Mouse (Mus musculus) liver, embryonic 12.5 days (tissue): ENCODE results near the gene Eps8. TPM values are rescaled to one million over a fixed set of nuclear protein-coding genes. Genes with fewer than 3 reads are reported as not detected.

ENCODE experiments used
- ATAC-seq: fragments of 200-750 bp; cut with Nextera tagmentation; 2 replicates; pipeline ENCODE4 v1.8.0; 2017; ENCODE audit warnings: moderate number of reproducible peaks, mild to moderate bottlenecking, moderate library complexity
- H3K27ac ChIP-seq: fragments of 300-500 bp; sonication (generic); 2 replicates; pipeline ENCODE4 v1.5.1; 2016; ENCODE audit warnings: mild to moderate bottlenecking
- H3K27me3 ChIP-seq: fragments of 300-500 bp; sonication (generic); replicated peaks from 2 replicates; pipeline ENCODE4 v1.6.1; 2016; ENCODE audit warnings: mild to moderate bottlenecking, moderate library complexity
- H3K36me3 ChIP-seq: fragments of 300-500 bp; sonication (generic); 2 replicates; pipeline ENCODE4 v1.6.1; 2016; ENCODE audit warnings: mild to moderate bottlenecking, moderate library complexity
- H3K4me1 ChIP-seq: fragments of 300-500 bp; sonication (generic); 2 replicates; pipeline ENCODE4 v1.6.1; 2016
- H3K4me2 ChIP-seq: fragments of 300-500 bp; sonication (generic); 2 replicates; pipeline ENCODE4 v1.6.1; 2016; ENCODE audit warnings: mild to moderate bottlenecking, moderate library complexity
- H3K4me3 ChIP-seq: fragments of 300-500 bp; sonication (generic); 2 replicates; pipeline ENCODE4 v1.5.1; 2016; ENCODE audit warnings: mild to moderate bottlenecking, moderate library complexity
- H3K9ac ChIP-seq: fragments of 300-500 bp; sonication (generic); 2 replicates; pipeline ENCODE4 v1.6.1; 2016; ENCODE audit warnings: mild to moderate bottlenecking, moderate library complexity
- H3K9me3 ChIP-seq: fragments of 300-500 bp; sonication (generic); replicated peaks from 2 replicates; pipeline ENCODE4 v1.6.1; 2016; ENCODE audit warnings: mild to moderate bottlenecking, moderate library complexity
- WGBS: fragments of 180-500 bp; shearing (Covaris S2); methylation state at CpG from one replicate; pipeline ENCODE4 v1.1.7; 2016; ENCODE audit not compliant: insufficient replicate concordance; 5-methylcytosine and 5-hydroxymethylcytosine counted together
- polyA plus RNA-seq: library from polyadenylated mRNA; unstranded; fragments of >200 nt; fragmentation: Nextera tagmentation; extraction: Ambion mirVana; gene quantifications from 2 replicates; pipeline ENCODE4 v1.2.1, GENCODE M21; 2016

Gene Eps8
- polyA plus RNA-seq, 1 experiment from 2014 or later = 1.5 TPM

DNA sequence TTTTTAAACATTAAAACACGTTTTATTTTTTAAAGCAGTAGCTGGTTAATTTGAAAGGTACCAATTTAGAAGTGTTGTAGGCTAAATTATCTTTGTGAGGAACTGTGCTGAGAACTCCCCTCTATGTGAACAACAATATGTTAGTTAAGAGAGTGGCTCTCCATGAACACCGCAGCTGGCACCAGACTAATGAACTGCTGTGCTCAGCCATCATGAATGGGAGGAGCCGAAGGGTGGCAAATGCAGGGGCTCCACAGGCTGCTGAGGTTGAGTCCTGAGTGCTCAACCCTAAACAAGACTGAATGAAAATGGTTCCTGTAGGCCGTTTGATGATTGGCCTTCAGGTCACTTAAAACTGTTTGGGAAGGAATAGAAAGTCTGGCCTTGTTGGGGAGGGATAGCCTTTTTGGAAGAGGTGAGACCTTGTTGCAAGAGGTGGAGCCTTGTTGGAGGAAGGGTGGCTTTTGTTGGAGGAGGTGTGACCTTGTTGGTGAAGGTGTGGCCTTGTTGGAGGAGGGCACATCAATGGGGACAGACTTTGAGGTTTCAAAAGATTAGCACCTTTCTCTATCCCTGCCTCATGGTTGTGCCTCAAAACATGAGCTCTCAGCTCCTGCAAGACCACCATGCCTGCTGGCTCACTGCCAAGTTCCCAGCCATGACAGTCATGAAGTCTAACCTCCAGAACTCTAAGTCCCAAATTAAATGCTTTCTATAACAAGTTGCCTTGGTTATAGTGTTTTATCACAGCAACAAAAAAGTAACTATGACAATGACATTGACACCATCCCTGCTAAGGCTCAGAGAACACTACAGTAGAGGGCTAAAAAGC, 50.0 kb downstream of the Eps8 start:
- 72% methylated on average over 4 of the region's 4 CpGs for WGBS
- no peak overlapping the region for H3K27ac ChIP-seq
- H3K4me2 ChIP-seq = no peak overlapping the region
- no peaks in the 10 kb centered on the region for H3K4me1 ChIP-seq
- ATAC-seq = peak; percentile 52; the same call in 1 of the 2 replicates
- no peaks in the 10 kb centered on the region for H3K9me3 ChIP-seq
- no peak overlapping the region for H3K9ac ChIP-seq
- H3K27me3 ChIP-seq = no peaks in the 10 kb centered on the region
- H3K36me3 ChIP-seq = no peaks in the 10 kb centered on the region
- H3K4me3 ChIP-seq = no peak overlapping the region

DNA sequence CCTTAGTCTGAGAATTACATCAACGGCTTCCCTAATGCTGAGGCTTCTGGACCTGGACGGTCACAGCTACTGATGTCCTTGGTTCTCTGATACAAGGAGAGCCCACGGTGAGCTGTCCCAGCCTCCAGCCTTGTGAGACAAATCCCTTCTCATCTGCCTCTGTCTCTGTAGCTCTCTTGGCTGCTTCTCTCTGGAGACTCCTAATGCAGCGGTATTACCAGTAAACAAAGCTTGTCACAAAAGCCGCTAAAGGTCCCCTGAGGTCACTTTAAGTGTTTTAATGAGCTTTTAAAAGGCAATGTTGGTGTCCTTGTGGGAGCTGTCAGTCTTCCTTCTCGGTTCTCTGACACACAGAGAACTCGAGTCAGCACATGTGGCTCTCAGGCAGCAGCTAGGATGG, 56.4 kb downstream of the Eps8 start:
- Histone ChIP-seq H3K4me1 (peaks cover 13% of the 10 kb centered on the region), H3K36me3 (no peaks in the 10 kb centered on the region), H3K9ac (no peak overlapping the region), H3K4me2 (no peak overlapping the region), H3K27me3 (no peaks in the 10 kb centered on the region), H3K9me3 (0 out of 2 replicates have a peak, but pooled peaks cover 2% of the 10 kb centered on the region), H3K4me3 (no peak overlapping the region), H3K27ac (no peak overlapping the region)
- no peak for ATAC-seq
- 56% methylated on average over 7 of the region's 7 CpGs for WGBS

DNA sequence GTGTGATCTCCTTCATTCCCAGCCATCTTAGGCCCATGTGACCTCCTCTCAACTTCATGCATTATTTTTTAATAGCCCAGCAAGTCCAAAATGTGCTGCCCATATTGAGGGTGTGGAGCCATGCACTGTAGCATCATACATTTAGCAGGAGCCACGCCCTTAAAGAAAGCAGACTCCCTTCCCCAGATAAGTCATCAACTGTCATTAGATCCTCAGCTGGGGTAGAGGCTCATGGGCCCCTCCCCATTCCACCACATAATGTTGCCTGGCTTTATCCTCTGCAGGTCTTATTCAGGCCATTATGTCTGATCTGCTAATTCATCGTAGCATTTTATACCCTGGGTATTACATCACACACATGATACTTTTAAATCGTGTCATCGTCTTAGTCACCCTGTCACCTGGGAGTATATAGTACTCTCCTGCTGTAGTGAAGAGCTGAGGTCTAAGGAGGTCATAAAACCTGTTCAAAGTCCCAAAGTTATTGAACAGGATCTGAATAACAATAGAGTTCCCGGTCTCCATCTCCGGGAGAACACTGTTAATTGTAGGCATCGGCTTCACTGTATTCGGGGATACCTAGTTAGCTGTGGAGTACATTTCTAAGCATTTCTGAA, 57.1 kb downstream of the Eps8 start:
- 0 out of 2 replicates have a peak, but pooled peaks cover 2% of the 10 kb centered on the region for H3K9me3 ChIP-seq
- H3K27ac ChIP-seq = no peak overlapping the region
- no peaks in the 10 kb centered on the region for H3K27me3 ChIP-seq
- WGBS = 83% methylated on average over 8 of the region's 8 CpGs
- H3K4me2 ChIP-seq = no peak overlapping the region
- no peaks in the 10 kb centered on the region for H3K36me3 ChIP-seq
- peak; percentile 84 for ATAC-seq
- no peak overlapping the region for H3K9ac ChIP-seq
- H3K4me3 ChIP-seq = no peak overlapping the region
- H3K4me1 ChIP-seq = peaks cover 13% of the 10 kb centered on the region

DNA sequence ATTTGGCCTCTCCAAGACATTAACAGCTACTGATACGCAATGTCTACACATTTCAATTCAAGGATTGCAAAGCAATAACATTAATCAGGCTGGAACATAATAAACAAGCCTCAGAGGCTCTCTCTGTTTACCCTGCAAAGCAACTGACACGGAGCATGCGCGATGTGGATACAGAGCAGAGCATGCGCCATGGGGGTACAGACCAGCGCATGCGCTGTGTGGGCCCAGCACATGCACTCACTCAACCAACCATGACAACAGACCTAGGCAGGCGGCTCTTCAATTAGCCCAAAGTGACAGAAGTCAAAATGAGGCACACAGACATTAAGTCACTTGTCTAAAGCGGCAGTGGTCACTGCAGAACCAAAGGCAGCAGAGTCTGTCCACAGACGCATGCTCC, 62.1 kb downstream of the Eps8 start:
- Histone ChIP-seq H3K4me1 (peaks cover 13% of the 10 kb centered on the region), H3K9me3 (0 out of 2 replicates have a peak, but pooled peaks cover 2% of the 10 kb centered on the region), H3K27ac (no peak overlapping the region), H3K9ac (no peak overlapping the region), H3K4me2 (no peak overlapping the region), H3K27me3 (no peaks in the 10 kb centered on the region), H3K4me3 (no peak overlapping the region), H3K36me3 (no peaks in the 10 kb centered on the region)
- no peak for ATAC-seq
- 84% methylated on average over 10 of the region's 10 CpGs for WGBS

DNA sequence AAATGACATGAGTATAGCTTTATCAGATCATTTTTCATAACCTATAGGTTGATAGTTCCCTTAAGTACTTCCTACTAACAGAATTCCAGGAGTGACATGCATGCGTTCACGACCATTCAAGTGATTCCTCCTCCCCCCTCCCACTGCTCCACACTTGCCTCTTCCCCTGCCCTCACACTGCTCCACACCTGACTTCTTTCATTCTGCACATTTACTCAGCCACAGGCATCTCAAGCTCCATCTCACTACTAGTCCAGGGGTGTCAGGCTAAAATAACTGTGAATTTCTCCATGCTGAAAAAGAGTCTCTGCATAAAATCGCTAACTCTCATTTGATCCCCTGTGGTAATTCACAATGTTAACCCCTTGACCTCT, 65.4 kb downstream of the Eps8 start:
- Histone ChIP-seq H3K27ac (no peak overlapping the region), H3K36me3 (no peaks in the 10 kb centered on the region), H3K4me2 (no peak overlapping the region), H3K27me3 (no peaks in the 10 kb centered on the region), H3K9ac (no peak overlapping the region), H3K4me1 (no peaks in the 10 kb centered on the region), H3K4me3 (no peak overlapping the region), H3K9me3 (no peaks in the 10 kb centered on the region)
- no peak for ATAC-seq
- 72% methylated on average over 3 of the region's 3 CpGs for whole genome bisulfite sequencing

DNA sequence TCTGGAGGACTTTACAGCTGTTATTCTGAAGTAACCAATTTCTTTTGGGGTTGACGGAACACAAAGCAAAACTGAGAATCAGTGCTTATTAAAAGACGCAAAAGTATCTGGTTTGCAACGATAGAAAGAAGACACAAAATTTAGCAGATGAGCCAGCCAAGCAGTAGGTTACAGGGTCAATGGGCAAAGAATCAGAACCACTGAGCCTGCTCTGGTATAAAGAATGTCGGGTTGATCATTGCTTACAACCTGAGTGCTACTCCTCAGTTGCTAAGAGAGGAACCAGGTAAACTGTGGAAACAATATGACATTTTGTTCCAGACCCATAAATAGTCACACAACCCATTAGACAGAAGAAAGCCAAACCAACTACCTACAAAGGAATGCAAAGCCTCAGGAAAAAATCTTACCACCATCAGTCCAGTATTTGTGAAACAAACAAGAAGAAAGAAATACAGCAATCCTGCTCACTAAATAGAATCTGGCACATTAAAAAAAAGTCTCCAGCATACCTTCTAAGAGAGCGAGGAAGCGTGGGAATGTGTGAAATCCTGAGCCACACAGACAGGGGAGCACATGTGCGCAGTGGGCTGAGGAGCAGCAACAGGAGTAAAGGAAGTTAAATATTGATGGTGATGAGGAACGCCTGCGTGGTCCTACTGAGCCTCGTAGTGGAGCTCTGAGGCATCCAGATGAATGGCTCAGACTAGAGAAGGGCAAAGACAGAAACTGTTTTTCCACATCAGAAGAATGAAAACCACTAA, 66.0 kb downstream of the Eps8 start:
- H3K36me3 ChIP-seq = no peaks in the 10 kb centered on the region
- WGBS = 79% methylated on average over 10 of the region's 10 CpGs
- no peaks in the 10 kb centered on the region for H3K9me3 ChIP-seq
- H3K27ac ChIP-seq = no peak overlapping the region
- H3K4me1 ChIP-seq = no peaks in the 10 kb centered on the region
- H3K4me3 ChIP-seq = no peak overlapping the region
- H3K27me3 ChIP-seq = no peaks in the 10 kb centered on the region
- no peak for ATAC-seq
- H3K9ac ChIP-seq = no peak overlapping the region
- no peak overlapping the region for H3K4me2 ChIP-seq

DNA sequence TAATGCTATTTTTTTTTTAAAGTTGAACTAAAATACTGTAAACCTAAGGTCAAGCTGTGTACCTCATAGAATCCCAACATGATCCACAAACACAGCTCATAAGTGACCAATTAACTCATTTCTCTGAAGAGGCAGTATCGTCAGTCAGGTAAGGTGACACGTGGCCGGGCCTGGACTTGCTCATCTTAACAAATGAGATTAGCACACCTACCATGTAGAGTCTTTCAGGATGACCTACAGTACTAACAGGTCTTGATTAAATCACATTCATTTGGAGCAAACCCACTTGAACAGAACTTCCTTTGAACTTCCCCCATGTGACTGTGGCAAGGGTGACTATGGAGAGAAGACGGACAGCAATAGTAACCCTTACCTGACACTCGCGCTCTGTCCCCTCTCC, 66.8 kb downstream of the Eps8 start:
- no peak overlapping the region for H3K4me2 ChIP-seq
- 70% methylated on average over 6 of the region's 6 CpGs for WGBS
- no peak overlapping the region for H3K9ac ChIP-seq
- H3K9me3 ChIP-seq = no peaks in the 10 kb centered on the region
- H3K4me1 ChIP-seq = no peaks in the 10 kb centered on the region
- ATAC-seq = no peak
- no peak overlapping the region for H3K4me3 ChIP-seq
- no peak overlapping the region for H3K27ac ChIP-seq
- H3K36me3 ChIP-seq = no peaks in the 10 kb centered on the region
- no peaks in the 10 kb centered on the region for H3K27me3 ChIP-seq

DNA sequence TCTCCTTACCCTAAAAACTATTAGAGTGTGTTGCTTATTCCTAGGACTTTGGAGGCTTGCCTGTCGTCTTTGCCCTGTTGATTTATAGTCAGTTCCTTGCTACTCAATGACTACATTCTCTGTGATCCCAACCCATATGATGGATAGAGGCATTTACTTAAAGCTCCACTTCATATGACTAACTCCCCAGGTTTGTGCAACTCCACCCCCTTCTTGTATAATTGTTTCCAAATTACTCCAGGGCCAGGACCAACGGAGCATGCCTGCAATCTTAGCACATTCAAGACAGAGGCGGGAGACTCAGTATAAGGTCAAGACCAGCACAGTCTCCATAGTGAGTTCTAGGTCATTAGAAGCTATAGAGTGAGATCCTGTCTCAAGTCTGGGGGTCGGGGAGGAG, 69.4 kb downstream of the Eps8 start:
- Histone ChIP-seq H3K9me3 (no peaks in the 10 kb centered on the region), H3K9ac (no peak overlapping the region), H3K4me2 (no peak overlapping the region), H3K27ac (no peak overlapping the region), H3K4me3 (no peak overlapping the region), H3K4me1 (no peaks in the 10 kb centered on the region), H3K36me3 (no peaks in the 10 kb centered on the region), H3K27me3 (no peaks in the 10 kb centered on the region)
- ATAC-seq = no peak
- WGBS = 50% methylated on average over 4 of the region's 4 CpGs

DNA sequence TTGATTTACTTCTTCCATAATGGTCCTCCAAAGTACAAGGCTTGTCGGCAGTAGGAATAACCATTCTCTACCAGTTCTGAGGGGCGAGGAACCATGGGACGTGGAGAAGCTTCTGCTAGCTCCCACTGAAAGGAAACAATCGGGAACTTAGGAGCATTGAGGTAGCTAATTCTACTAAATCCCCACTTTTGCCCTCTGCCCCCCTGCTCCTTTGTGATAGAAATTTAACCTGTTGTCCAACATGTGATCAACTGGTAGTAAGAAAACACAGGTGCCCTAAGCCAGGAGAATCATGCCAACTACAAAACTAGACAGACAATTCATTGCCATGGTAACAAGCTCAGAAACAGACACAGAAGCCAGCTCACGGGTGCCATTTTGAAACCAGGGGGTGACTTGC, 71.6 kb downstream of the Eps8 start:
- H3K27ac ChIP-seq = no peak overlapping the region
- H3K4me2 ChIP-seq = no peak overlapping the region
- H3K9ac ChIP-seq = no peak overlapping the region
- H3K27me3 ChIP-seq = no peaks in the 10 kb centered on the region
- H3K9me3 ChIP-seq = no peaks in the 10 kb centered on the region
- no peak for ATAC-seq
- no peaks in the 10 kb centered on the region for H3K36me3 ChIP-seq
- no peak overlapping the region for H3K4me3 ChIP-seq
- no peaks in the 10 kb centered on the region for H3K4me1 ChIP-seq
- 74% methylated on average over 5 of the region's 5 CpGs for WGBS

DNA sequence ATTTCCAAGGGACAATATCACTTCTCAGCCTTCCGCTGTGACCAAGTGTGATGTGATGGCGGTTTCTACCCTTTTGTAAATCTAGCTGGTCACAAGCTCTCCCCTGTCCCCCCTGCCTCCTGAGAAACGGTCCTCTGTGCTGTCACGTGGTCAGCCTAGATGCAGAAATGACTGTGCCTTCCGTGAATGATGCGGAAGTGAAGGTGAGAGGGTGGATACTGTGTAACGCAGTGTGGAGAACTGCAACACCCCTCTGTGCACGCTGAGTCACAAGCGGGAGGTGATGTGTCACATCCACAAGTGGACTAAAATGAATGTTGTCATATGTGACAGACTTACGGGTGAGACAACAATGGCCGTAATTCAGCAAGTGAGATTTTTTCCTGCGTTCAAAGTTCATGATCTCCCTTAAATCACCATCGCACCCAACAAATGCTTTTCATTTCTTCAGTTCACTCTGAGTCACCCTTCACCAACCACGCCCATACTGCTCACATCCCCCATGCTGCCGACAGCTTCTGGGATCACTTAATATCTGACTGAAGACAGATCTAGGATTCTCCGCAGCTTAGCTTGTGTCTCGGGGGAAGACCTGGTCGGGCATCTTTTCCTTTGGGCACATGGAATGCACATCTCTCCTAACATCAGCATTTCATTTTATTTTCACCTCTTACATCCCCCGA, 72.3 kb downstream of the Eps8 start:
- no peak overlapping the region for H3K4me2 ChIP-seq
- no peak overlapping the region for H3K9ac ChIP-seq
- H3K27ac ChIP-seq = no peak overlapping the region
- ATAC-seq = no peak
- H3K4me1 ChIP-seq = no peaks in the 10 kb centered on the region
- H3K27me3 ChIP-seq = no peaks in the 10 kb centered on the region
- H3K4me3 ChIP-seq = no peak overlapping the region
- H3K9me3 ChIP-seq = no peaks in the 10 kb centered on the region
- WGBS = 74% methylated on average over 19 of the region's 19 CpGs
- H3K36me3 ChIP-seq = no peaks in the 10 kb centered on the region

DNA sequence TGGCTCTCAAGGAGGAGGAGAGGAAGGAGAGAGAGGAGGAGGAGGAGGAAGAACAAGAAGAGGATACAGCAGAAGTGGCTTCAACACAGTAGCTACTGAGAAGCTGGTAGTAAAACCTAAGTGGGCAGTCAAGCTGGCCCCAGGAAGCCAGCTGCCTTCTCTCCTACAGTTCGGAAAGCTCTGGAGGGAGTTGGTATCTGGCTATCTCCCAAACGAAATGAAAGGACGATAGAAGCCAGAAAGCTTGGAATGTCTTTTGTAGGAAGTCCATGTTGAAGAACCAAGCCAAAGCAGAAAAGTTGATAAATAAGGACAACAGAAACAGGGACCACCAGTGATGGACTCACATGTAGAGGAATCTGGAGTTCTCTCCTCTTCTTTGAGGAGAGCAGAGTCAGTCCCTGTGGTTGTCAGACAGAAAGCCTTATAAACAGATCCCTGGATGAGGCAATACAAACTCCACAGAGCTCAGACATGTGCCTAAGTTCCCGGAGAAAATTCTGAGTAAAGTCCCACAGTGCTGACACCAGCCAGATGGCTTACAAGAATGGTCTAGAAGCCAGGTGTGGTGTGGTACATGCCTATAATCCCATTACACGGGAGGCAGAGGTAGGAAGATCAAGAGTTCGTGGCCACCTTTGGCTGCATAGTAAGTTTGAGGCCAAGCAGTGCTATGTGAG, 73.2 kb downstream of the Eps8 start:
- no peaks in the 10 kb centered on the region for H3K9me3 ChIP-seq
- no peaks in the 10 kb centered on the region for H3K36me3 ChIP-seq
- no peak overlapping the region for H3K27ac ChIP-seq
- H3K27me3 ChIP-seq = no peaks in the 10 kb centered on the region
- peaks cover 5% of the 10 kb centered on the region; the same call in 1 of the 2 replicates for H3K4me1 ChIP-seq
- H3K9ac ChIP-seq = no peak overlapping the region
- WGBS = 72% methylated on average over 6 of the region's 6 CpGs
- no peak overlapping the region for H3K4me2 ChIP-seq
- H3K4me3 ChIP-seq = no peak overlapping the region
- ATAC-seq = no peak
